Mouse (Mus musculus) heart, postnatal 25 days (tissue): ENCODE measurements around the gene Timm29. TPM values are rescaled to one million over a fixed set of nuclear protein-coding genes. Genes with fewer than 3 reads are reported as not detected.

Experiments used
- DNase-seq: peaks from one replicate; pipeline ENCODE4 v3.0.0; 2022; ENCODE audit warnings: low spot score
- intact Hi-C: fragments of 180-260 bp; cut with DNase I; formaldehyde crosslinking; loops from one replicate; pipeline ENCODE4 v1.15.1; 2025
- total RNA-seq, 2 experiments: library from RNA; stranded (reverse); gene quantifications; 2 replicates each; pipeline ENCODE4 v1.2.3; 2021

Timm29 gene
- total RNA-seq, 2 experiments from 2014 or later: 52.2 to 55.9 TPM

- intact Hi-C loops: loop anchor here (10.0 kb wide), 1 partner anchor 199 kb away; no protein-coding TSS in a partner anchor
- no peak for DNase-seq
These were observed 13.3 kb downstream of the Timm29 start for GRCm38 (mm10) chr9:21605865-21606264.

GRCm38 (mm10) chr9:21606648-21607047 lies 14.1 kb downstream of the Timm29 start:
- DNase-seq: no peak
- intact Hi-C loops: loop anchor here (10.0 kb wide), 1 partner anchor 198 kb away; no protein-coding TSS in a partner anchor

- intact Hi-C loops: loop anchor here (10.0 kb wide), 1 partner anchor 195 kb away; no protein-coding TSS in a partner anchor
- DNase-seq: no peak
These were observed 17.3 kb downstream of the Timm29 start for GRCm38 (mm10) chr9:21609861-21610260.

- intact Hi-C loops: loop anchor here (5.0 kb wide), 1 partner anchor 248 kb away; the partner anchor contains the start of gene Ilf3
- no peak for DNase-seq
These were observed 22.5 kb downstream of the Timm29 start for GRCm38 (mm10) chr9:21614864-21615616.

GRCm38 (mm10) chr9:21615617-21616231 lies 23.2 kb downstream of the Timm29 start, which contains the start of gene Smarca4:
Gene Smarca4 (plus strand): TSS chr9:21616169.
- intact Hi-C loops: loop anchor here (2.0 to 5.0 kb wide), 2 partner anchors 23 to 248 kb away; partner anchors contain the start of genes Ilf3, Timm29 and Yipf2
- DNase-seq: peak; percentile 100

- intact Hi-C loops: loop anchor here (2.0 to 5.0 kb wide), 2 partner anchors 24 to 249 kb away; partner anchors contain the start of genes Ilf3, Timm29 and Yipf2
These were observed 23.8 kb downstream of the Timm29 start for GRCm38 (mm10) chr9:21616232-21616781.

GRCm38 (mm10) chr9:21617066-21617465 lies 24.5 kb downstream of the Timm29 start:
- no peak for DNase-seq
- intact Hi-C loops: loop anchor here (2.0 to 5.0 kb wide), 2 partner anchors 24 to 250 kb away; partner anchors contain the start of genes Ilf3, Timm29 and Yipf2

More at GRCm38 (mm10) chr9:21616232-21616781, 23.8 kb downstream of the Timm29 start:
- DNase-seq: peak; percentile 80

- DNase-seq: no peak
- intact Hi-C loops: no loop called here
These were observed 27.7 kb downstream of the Timm29 start for GRCm38 (mm10) chr9:21620229-21620628.

- intact Hi-C loops: no loop called here
These were observed 30.2 kb downstream of the Timm29 start for GRCm38 (mm10) chr9:21622676-21623075.

GRCm38 (mm10) chr9:21625342-21626339 lies 33.1 kb downstream of the Timm29 start:
- intact Hi-C loops: no loop called here

More at GRCm38 (mm10) chr9:21622676-21623075, 30.2 kb downstream of the Timm29 start:
- DNase-seq: no peak

GRCm38 (mm10) chr9:21626571-21626970 lies 34.0 kb downstream of the Timm29 start:
- intact Hi-C loops: no loop called here
- DNase-seq: no peak

More at GRCm38 (mm10) chr9:21625342-21626339, 33.1 kb downstream of the Timm29 start:
- no peak for DNase-seq

GRCm38 (mm10) chr9:21627145-21627795 lies 34.7 kb downstream of the Timm29 start:
- DNase-seq: no peak
- intact Hi-C loops: no loop called here

- intact Hi-C loops: loop anchor here (2.0 kb wide), 1 partner anchor 28 kb away; no protein-coding TSS in a partner anchor
- DNase-seq: no peak
These were observed 38.2 kb downstream of the Timm29 start for GRCm38 (mm10) chr9:21630673-21631072.

- intact Hi-C loops: no loop called here
- DNase-seq: no peak
These were observed 40.6 kb downstream of the Timm29 start for GRCm38 (mm10) chr9:21633106-21633505.

GRCm38 (mm10) chr9:21635639-21636038 lies 43.1 kb downstream of the Timm29 start:
- no peak for DNase-seq
- intact Hi-C loops: no loop called here

GRCm38 (mm10) chr9:21639031-21639430 lies 46.5 kb downstream of the Timm29 start:
- intact Hi-C loops: no loop called here
- DNase-seq: no peak
